Mouse (Mus musculus) intestine, postnatal 0 days (tissue): ENCODE data around the gene Mcm2. TPM values are rescaled to one million over a fixed set of nuclear protein-coding genes. Genes with fewer than 3 reads are reported as not detected.

Experiments
- ATAC-seq: fragments of 200-750 bp; cut with Nextera tagmentation; 2 replicates; pipeline ENCODE4 v1.8.0; 2017; ENCODE audit warnings: mild to moderate bottlenecking, moderate TSS enrichment, moderate library complexity
- H3K27ac ChIP-seq: fragments of 300-500 bp; sonication (generic); 2 replicates; pipeline ENCODE4 v1.5.1; 2014; ENCODE audit warnings: mild to moderate bottlenecking, low read depth, low read length, moderate library complexity
- H3K27me3 ChIP-seq: fragments of 300-500 bp; sonication (generic); replicated peaks from 2 replicates; pipeline ENCODE4 v1.6.1; 2014; ENCODE audit warnings: low read length, mixed read lengths; ENCODE audit not compliant: control insufficient read depth, insufficient read depth
- H3K36me3 ChIP-seq: fragments of 300-500 bp; sonication (generic); 2 replicates; pipeline ENCODE4 v1.6.1; 2014; ENCODE audit warnings: mild to moderate bottlenecking, moderate library complexity; ENCODE audit not compliant: control insufficient read depth, insufficient read depth
- H3K4me1 ChIP-seq: fragments of 300-500 bp; sonication (generic); replicated peaks from 2 replicates; pipeline ENCODE4 v1.6.1; 2014; ENCODE audit warnings: antibody characterized with exemption, low read length, mixed read lengths; ENCODE audit not compliant: control insufficient read depth, insufficient read depth
- H3K4me2 ChIP-seq: fragments of 300-500 bp; sonication (generic); replicated peaks from 2 replicates; pipeline ENCODE4 v1.6.1; 2014; ENCODE audit warnings: low read depth, mild to moderate bottlenecking, moderate library complexity
- H3K4me3 ChIP-seq: fragments of 300-500 bp; sonication (generic); 2 replicates; pipeline ENCODE4 v1.5.1; 2014; ENCODE audit warnings: low read depth, low read length
- H3K9ac ChIP-seq: fragments of 300-500 bp; sonication (generic); 2 replicates; pipeline ENCODE4 v1.6.1; 2014; ENCODE audit warnings: mild to moderate bottlenecking, low read depth, low read length
- H3K9me3 ChIP-seq: fragments of 300-500 bp; sonication (generic); 2 replicates; pipeline ENCODE4 v1.6.1; 2016; ENCODE audit warnings: mixed run types; ENCODE audit not compliant: control insufficient read depth
- CTCF ChIP-seq: sonication (generic); IDR thresholded peaks from 2 replicates; pipeline ENCODE4 v1.5.1; 2016; ENCODE audit warnings: low read depth, mild to moderate bottlenecking, control low read depth, antibody characterized with exemption, moderate library complexity
- WGBS: fragments of 180-500 bp; shearing (Covaris S2); extraction: QIAGEN DNeasy Blood & Tissue Kit; methylation state at CpG from one replicate; pipeline ENCODE4 v1.1.7; 2014; 5-methylcytosine and 5-hydroxymethylcytosine counted together
- polyA plus RNA-seq: library from polyadenylated mRNA; unstranded; fragments of >200 nt; fragmentation: Nextera tagmentation; extraction: Ambion mirVana; gene quantifications from 2 replicates; pipeline ENCODE4 v1.2.1, GENCODE M21; 2015

Gene Mcm2
- polyA plus RNA-seq, 1 experiment from 2014 or later: 33.1 TPM

GRCm38 (mm10) chr6:88940090-88940916, 41.7 kb upstream of the Mcm2 start:
- Histone ChIP-seq H3K4me3 (no peak overlapping the region), H3K36me3 (no peaks in the 10 kb centered on the region), H3K9me3 (no peaks in the 10 kb centered on the region), H3K27me3 (no peaks in the 10 kb centered on the region), H3K9ac (no peak overlapping the region), H3K27ac (no peak overlapping the region), H3K4me1 (no peaks in the 10 kb centered on the region), H3K4me2 (no peak overlapping the region)
- TF ChIP-seq CTCF: no peak
- WGBS: 85% methylated on average over 9 of the region's 9 CpGs
- ATAC-seq: no peak

GRCm38 (mm10) chr6:88939281-88940089, 40.9 kb upstream of the Mcm2 start:
- Histone ChIP-seq H3K36me3 (no peaks in the 10 kb centered on the region), H3K4me1 (no peaks in the 10 kb centered on the region), H3K4me3 (no peak overlapping the region), H3K4me2 (no peak overlapping the region), H3K9ac (no peak overlapping the region), H3K27me3 (no peaks in the 10 kb centered on the region), H3K9me3 (no peaks in the 10 kb centered on the region), H3K27ac (no peak overlapping the region)
- no peak for TF ChIP-seq CTCF
- WGBS: 61% methylated on average over 12 of the region's 12 CpGs
- no peak for ATAC-seq

GRCm38 (mm10) chr6:88938664-88939055, 40.1 kb upstream of the Mcm2 start:
- no peak overlapping the region for H3K4me3 ChIP-seq
- 66% methylated on average over 5 of the region's 5 CpGs for WGBS
- H3K4me1 ChIP-seq: no peaks in the 10 kb centered on the region
- no peaks in the 10 kb centered on the region for H3K9me3 ChIP-seq
- H3K27ac ChIP-seq: no peak overlapping the region
- no peak for TF ChIP-seq CTCF
- no peak overlapping the region for H3K4me2 ChIP-seq
- no peak for ATAC-seq
- no peak overlapping the region for H3K9ac ChIP-seq
- H3K27me3 ChIP-seq: no peaks in the 10 kb centered on the region
- no peaks in the 10 kb centered on the region for H3K36me3 ChIP-seq

- no peaks in the 10 kb centered on the region for H3K36me3 ChIP-seq
- H3K4me2 ChIP-seq: no peak overlapping the region
- H3K9ac ChIP-seq: no peak overlapping the region
- ATAC-seq: no peak
- no peaks in the 10 kb centered on the region for H3K27me3 ChIP-seq
- TF ChIP-seq CTCF: no peak
- H3K4me3 ChIP-seq: no peak overlapping the region
- no peak overlapping the region for H3K27ac ChIP-seq
- no peaks in the 10 kb centered on the region for H3K4me1 ChIP-seq
- 43% methylated on average over 4 of the region's 4 CpGs for WGBS
- no peaks in the 10 kb centered on the region for H3K9me3 ChIP-seq
These were observed 39.5 kb upstream of the Mcm2 start for GRCm38 (mm10) chr6:88937971-88938663.

GRCm38 (mm10) chr6:88937214-88937549, 38.6 kb upstream of the Mcm2 start:
- 55% methylated on average over 4 of the region's 4 CpGs for WGBS
- Histone ChIP-seq H3K9ac (no peak overlapping the region), H3K27ac (no peak overlapping the region), H3K4me2 (no peak overlapping the region), H3K9me3 (no peaks in the 10 kb centered on the region), H3K36me3 (no peaks in the 10 kb centered on the region), H3K27me3 (no peaks in the 10 kb centered on the region), H3K4me3 (no peak overlapping the region), H3K4me1 (no peaks in the 10 kb centered on the region)
- TF ChIP-seq CTCF: no peak
- no peak for ATAC-seq
